Mouse (Mus musculus): ENCODE measurements around the gene C1s1.
"Not testable (repeated sequence)": the region's sequence is repeated elsewhere in the genome, so short reads cannot be mapped to it uniquely, and the experiment has no call there.

Gene C1s1

GRCm38 (mm10) chr6:124512355-124512836, 29.8 kb downstream of the C1s1 start, which contains the start of gene C1ra:
TSS of gene C1ra (plus strand) at chr6:124512405.
- peak; percentile 47 for DNase-seq (ENCODE audit: low spot score)

GRCm38 (mm10) chr6:124511936-124512335, 30.2 kb downstream of the C1s1 start:
- DNase-seq (ENCODE audit: low spot score) = no peak

GRCm38 (mm10) chr6:124509192-124509591, 33.0 kb downstream of the C1s1 start:
- DNase-seq (ENCODE audit: low spot score) = not testable (repeated sequence)

GRCm38 (mm10) chr6:124508292-124508691, 33.9 kb downstream of the C1s1 start:
- no peak for DNase-seq (ENCODE audit: low spot score)

- no peak for DNase-seq (ENCODE audit: low spot score)
Measured at GRCm38 (mm10) chr6:124506991-124507390, 35.2 kb downstream of the C1s1 start.

GRCm38 (mm10) chr6:124505028-124505427, 37.1 kb downstream of the C1s1 start:
- no peak for DNase-seq (ENCODE audit: low spot score)

GRCm38 (mm10) chr6:124502021-124502420, 40.1 kb downstream of the C1s1 start:
- DNase-seq (ENCODE audit: low spot score) = no peak

- no peak for DNase-seq (ENCODE audit: low spot score)
Measured at GRCm38 (mm10) chr6:124501473-124501872, 40.7 kb downstream of the C1s1 start.

- no peak for DNase-seq (ENCODE audit: low spot score)
Measured at GRCm38 (mm10) chr6:124499914-124500566, 42.1 kb downstream of the C1s1 start.

GRCm38 (mm10) chr6:124496054-124496453, 46.1 kb downstream of the C1s1 start:
- DNase-seq (ENCODE audit: low spot score) = no peak

GRCm38 (mm10) chr6:124493886-124494285, 48.3 kb downstream of the C1s1 start:
- no peak for DNase-seq (ENCODE audit: low spot score)

- peak; percentile 84 for DNase-seq (ENCODE audit: low spot score)
Measured at GRCm38 (mm10) chr6:124492842-124493561, 49.2 kb downstream of the C1s1 start, which contains the start of gene C1rl. TSS of gene C1rl (plus strand) at chr6:124493113.

GRCm38 (mm10) chr6:124491427-124491826, 50.7 kb downstream of the C1s1 start:
- DNase-seq (ENCODE audit: low spot score) = no peak

- no peak for DNase-seq (ENCODE audit: low spot score)
Measured at GRCm38 (mm10) chr6:124488952-124489351, 53.2 kb downstream of the C1s1 start.

- DNase-seq (ENCODE audit: low spot score) = no peak
Measured at GRCm38 (mm10) chr6:124487509-124487908, 54.6 kb downstream of the C1s1 start.

GRCm38 (mm10) chr6:124485414-124486144, 56.6 kb downstream of the C1s1 start:
- DNase-seq (ENCODE audit: low spot score) = no peak

- DNase-seq (ENCODE audit: low spot score) = peak; percentile 59
Measured at GRCm38 (mm10) chr6:124484851-124485250, 57.3 kb downstream of the C1s1 start.

- not testable (repeated sequence) for DNase-seq (ENCODE audit: low spot score)
Measured at GRCm38 (mm10) chr6:124483831-124484230, 58.3 kb downstream of the C1s1 start.

- no peak for DNase-seq (ENCODE audit: low spot score)
Measured at GRCm38 (mm10) chr6:124481571-124481970, 60.6 kb downstream of the C1s1 start.

Measured in ovary, adult 18-20 months (tissue).